Mouse (Mus musculus): Measurements from ENCODE around the gene Mnd1.
A peak's percentile ranks its signal among the peaks of the same experiment; 100 is the strongest.

Mnd1 gene

DNA sequence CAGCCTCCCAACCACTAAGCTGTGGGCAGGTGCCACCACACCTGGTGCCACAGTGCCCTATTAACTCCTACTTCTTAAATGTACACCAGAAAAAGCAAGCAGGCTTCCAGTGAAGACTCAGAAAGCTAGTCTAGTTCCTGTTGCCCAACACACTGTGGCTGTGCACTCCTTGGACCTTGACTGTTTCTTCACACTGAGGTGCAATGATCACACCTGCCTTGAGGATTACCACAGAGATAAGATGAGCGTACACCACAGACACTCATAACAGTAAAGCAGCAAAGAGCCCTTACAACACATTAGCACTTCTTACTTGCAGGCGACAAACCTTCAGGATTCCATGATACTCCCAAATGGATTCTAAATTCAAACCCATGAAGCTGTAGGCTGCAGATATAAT lies 62.7 kb downstream of the Mnd1 start:
- DNase-seq (ENCODE audit: low spot score in 2 of 2) = no peak

DNA sequence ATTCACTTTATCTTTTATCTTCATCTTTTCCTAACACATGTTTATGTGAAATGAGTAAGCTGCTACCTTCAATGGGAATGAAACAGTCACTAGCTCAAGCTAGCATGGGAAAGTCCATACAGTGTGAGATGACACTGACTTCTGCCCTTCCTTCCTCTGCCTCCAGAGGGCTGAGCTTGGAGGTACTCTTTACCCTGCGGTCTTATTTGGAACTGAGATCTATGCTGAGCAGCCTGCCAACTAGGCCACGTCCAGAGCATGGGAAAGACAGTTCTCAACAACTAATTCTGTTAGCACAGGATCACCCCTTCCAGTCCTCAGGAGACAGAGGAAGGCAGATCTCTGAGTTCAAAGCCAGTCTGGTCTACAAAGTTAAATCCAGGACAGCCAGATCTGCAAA lies 64.6 kb downstream of the Mnd1 start:
- DNase-seq (ENCODE audit: low spot score in 2 of 2) = peak in 1 of 2 experiments; percentile 16

DNA sequence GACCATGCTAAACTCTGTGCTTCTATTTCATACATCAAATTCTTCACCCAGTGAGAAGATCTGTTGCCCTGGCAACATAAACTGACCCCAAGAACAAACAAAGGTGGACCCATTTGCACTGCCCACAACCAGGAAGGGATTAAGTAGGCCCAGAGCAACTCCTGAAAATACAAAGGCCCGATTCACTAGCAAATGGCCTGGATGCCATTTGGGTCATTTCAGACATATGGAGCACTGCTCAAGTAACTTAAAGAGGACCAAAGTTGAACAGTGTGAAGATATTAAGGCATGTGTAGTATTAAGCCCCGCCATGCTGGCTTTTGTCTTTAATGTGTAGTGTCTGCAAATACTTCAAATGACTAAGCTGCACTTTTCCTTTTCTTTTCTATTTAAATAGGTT lies 68.7 kb downstream of the Mnd1 start:
- no peak for DNase-seq (ENCODE audit: low spot score in 2 of 2)

DNA sequence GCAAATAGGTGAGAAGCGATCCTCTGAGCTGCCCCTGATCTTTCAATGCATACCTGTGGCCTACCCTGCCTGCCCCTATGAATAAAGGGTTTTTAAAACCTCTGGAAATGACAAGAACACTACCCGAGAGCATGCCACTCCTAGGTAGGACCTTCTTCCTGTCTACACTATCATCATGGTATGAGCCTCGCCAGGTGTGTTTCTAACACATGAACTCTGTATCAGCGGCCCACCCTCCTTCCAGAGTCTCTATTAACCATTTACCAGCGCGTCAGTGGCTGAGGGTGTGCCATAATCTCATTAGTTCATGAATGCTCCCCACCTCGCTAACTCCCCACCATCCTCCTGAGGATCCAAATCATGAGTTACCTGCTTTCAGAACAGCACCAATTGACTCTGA lies 69.2 kb downstream of the Mnd1 start:
- DNase-seq (ENCODE audit: low spot score in 2 of 2) = no peak

DNA sequence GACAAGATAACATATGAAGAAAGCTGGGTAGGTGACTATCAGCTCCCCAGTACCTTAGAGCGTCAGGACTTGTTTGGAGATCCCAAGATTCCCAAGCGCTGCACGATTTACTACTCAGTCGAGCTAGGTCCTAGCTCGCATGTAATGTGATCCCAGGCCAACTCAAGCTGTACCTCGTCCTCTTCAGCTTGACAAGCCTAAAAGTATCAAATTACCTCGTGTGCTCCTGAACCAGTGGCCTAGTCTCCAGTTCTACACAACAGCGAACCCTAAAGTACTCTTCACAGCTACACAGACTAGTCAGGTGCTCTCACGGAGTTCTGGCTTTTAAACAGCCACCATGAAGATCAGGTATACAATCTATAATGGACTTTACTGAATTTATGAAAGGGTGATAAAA lies 70.2 kb downstream of the Mnd1 start:
- DNase-seq (ENCODE audit: low spot score in 2 of 2) = no peak

DNA sequence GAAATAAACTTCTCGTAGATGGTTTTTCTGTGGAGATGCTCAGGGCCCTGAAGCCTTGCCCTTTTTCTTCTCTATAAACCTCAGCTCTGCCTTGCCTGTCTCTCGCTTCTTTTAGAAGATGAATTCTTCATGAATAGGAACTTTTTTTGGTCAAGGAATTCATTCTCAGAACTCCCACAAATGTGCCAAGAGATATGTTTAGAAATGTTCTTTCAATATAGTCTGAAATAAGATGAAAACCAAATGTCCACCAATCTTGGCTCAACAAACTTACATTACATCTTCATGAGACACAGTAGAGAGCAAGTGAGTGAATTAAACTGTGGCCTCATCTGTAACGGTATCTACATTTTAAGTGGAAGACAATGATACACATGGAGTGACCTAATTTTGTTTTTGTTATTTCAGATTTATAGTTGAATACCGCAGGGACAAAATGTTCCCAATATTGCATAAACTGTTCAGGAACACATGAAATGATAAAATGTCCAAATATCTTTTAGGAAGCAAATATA lies 74.3 kb downstream of the Mnd1 start:
- DNase-seq (ENCODE audit: low spot score in 2 of 2) = no peak

DNA sequence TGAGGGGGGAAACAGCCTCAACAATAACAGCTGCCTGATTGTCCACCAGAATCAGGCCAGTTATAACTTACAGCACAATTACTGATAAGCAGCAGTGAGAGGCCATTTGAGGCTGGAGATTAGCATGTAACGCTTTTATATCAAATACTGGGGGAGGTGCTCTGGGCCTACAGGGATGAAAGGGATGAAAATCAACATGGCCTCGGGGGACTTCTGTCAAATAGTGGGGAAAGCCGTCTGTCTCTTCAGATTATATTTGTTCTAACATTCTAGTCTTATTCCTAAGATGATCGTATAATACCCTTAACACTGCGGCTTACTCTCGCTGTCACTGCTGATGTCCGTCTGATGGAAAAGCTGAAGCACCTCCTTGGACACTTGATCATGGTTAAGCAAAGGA lies 75.5 kb downstream of the Mnd1 start:
- no peak for DNase-seq (ENCODE audit: low spot score in 2 of 2)

GRCm38 (mm10) chr3:84077505-84077904 lies 78.1 kb downstream of the Mnd1 start:
- no peak for DNase-seq (ENCODE audit: low spot score in 2 of 2)

DNA sequence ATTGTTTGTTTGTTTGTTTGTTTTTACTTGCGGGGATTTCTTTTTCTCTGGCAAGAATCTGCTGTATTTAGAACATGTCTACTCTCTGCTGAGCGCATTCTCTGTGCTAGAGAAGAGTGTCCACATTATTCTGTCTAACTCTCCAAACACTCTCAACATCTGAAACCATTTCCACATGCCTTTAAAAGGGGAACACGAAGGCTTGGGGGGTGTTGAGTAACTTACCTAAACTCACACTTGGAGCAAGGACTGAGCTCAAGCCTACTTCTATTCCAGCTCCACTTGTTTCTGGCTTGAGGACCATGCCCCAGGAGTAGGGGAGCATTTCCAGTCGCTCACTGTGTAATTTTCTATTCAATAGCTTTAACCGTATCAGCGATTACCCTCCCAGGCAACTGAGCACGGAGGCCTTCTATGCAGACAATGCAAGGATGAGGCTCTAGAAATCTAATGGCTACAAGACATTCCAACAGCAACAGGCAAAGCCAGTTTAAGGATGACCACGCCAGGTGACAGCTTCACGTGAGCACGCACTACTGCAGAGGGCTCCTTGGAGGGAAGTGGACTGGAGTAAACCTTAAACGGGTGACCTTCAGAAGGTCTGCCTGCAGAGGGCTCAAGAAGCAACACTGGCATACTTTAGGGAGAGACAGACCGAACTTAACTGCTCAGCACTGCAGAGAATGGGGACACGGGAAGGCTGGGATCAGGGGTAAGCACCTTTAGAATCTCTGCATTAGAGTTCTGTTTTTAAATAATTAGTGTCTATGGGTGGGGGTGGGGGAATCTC lies 78.8 kb downstream of the Mnd1 start:
- DNase-seq (ENCODE audit: low spot score in 2 of 2) = no peak

DNA sequence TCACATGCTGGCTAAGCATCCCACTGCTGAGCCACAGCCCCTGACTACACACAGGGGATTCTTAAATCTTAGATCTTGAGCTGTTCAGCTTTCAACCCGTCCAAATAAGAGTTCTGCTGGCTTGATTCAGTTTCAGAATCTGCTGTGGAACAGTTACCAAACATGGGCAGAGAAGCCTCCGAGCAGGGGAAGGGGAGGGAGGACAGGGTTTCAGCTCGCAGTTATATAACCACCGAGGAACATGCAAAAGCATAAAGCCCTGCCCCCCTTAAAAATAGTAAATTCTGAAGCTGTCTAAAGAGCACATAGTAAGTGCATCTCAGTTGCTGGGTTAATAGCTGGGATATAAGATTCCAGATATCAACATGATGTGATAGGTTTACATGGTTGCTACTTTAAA lies 80.1 kb downstream of the Mnd1 start:
- DNase-seq (ENCODE audit: low spot score in 2 of 2) = no peak

GRCm38 (mm10) chr3:84074777-84075176 lies 80.8 kb downstream of the Mnd1 start:
- no peak for DNase-seq (ENCODE audit: low spot score in 2 of 2)

DNA sequence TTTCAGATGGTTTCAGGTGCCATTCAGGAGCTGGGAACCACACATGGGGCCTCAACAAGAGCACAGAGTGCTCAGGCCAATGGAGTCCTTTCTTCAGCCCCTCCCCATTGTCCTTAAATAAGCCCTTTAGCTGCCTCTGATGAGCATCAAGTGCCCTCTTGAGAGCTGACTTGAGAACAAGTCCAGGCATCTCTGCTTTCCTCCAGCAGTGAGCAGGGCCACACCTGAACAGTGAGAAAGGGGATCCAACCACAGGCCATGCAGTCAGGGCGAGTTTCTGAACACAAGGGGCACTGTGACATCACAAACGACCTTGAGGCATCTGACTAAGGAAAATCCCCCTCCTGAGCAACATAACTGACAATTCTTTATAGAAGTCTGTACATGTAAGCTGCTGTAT lies 83.9 kb downstream of the Mnd1 start:
- no peak for DNase-seq (ENCODE audit: low spot score in 2 of 2)

DNA sequence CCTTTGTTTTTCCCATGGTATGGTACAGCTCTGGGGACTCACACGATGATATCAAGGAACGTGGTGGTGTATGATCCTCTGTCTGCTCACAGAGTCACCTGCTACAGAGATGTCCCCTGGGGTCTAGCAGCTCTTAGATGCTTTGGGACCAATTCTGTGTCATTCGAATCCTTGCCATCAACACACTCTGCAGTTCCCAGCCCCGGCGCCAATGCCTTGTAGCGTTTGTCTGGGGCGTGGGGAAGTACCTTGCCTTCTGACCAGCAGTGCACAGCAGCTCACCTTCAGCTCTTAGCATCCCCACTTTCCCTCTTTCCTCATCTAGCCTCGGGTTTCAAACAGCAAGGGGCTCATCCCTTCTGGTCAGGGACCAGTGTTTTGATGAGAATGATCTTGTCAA lies 84.8 kb downstream of the Mnd1 start:
- DNase-seq (ENCODE audit: low spot score in 2 of 2) = no peak

DNA sequence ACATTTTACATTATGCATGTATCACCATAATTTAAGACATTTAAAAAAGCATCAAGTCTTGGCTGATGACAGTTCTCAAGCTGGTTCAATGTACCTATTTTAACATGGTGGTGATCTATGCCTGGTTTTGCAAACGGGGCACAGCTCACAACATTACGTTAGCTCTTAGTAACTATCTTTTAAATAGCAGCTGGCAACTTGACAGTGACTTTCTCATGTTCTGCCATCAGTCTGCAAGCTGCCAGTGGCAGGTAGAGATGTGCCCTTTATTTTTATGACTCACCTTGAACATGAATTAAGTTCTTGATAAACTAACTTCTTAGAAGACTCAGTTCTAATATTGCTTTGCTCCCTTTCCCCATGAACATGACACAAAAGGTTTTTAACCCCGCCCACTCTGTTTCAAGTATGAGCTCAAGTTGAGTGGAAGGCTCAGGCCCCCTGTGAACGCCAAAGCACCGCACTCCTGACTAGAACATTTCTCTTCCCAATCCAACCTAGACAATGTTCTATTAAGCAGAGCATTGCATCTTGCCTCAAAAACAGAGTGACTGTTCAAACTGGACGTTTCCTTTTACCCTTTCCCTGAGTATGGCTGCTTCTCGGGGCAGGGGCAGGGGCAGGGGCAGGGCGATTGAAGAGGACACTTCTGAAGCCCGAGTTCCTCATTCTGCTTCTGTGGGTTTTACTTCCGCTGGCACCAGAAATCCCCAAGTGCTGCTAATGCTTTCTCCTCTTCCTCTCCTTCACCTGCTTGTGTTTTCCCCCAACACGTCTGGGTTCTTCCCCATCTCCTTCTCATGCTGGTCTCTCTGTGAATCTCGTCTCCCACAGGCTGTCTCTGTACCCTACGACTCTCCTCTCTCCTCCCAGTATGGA lies 86.5 kb downstream of the Mnd1 start:
- DNase-seq (ENCODE audit: low spot score in 2 of 2) = no peak

GRCm38 (mm10) chr3:84065825-84066224 lies 89.8 kb downstream of the Mnd1 start:
- no peak for DNase-seq (ENCODE audit: low spot score in 2 of 2)

GRCm38 (mm10) chr3:84063369-84063914 lies 92.1 kb downstream of the Mnd1 start:
- DNase-seq (ENCODE audit: low spot score in 2 of 2) = no peak

- DNase-seq (ENCODE audit: low spot score in 2 of 2) = no peak
Observed at GRCm38 (mm10) chr3:84061523-84062453, 93.8 kb downstream of the Mnd1 start.

- no peak for DNase-seq (ENCODE audit: low spot score in 2 of 2)
Observed at GRCm38 (mm10) chr3:84060946-84061345, 94.6 kb downstream of the Mnd1 start.

GRCm38 (mm10) chr3:84060128-84060527 lies 95.5 kb downstream of the Mnd1 start:
- no peak for DNase-seq (ENCODE audit: low spot score in 2 of 2)

- no peak for DNase-seq (ENCODE audit: low spot score in 2 of 2)
Observed at GRCm38 (mm10) chr3:84059676-84060075, 95.9 kb downstream of the Mnd1 start.

GRCm38 (mm10) chr3:84059261-84059660 lies 96.3 kb downstream of the Mnd1 start:
- DNase-seq (ENCODE audit: low spot score in 2 of 2) = no peak

Measured in cerebellum, postnatal 4 days (tissue).